Mouse (Mus musculus): Measurements from ENCODE around the gene Mrap.

DNA sequence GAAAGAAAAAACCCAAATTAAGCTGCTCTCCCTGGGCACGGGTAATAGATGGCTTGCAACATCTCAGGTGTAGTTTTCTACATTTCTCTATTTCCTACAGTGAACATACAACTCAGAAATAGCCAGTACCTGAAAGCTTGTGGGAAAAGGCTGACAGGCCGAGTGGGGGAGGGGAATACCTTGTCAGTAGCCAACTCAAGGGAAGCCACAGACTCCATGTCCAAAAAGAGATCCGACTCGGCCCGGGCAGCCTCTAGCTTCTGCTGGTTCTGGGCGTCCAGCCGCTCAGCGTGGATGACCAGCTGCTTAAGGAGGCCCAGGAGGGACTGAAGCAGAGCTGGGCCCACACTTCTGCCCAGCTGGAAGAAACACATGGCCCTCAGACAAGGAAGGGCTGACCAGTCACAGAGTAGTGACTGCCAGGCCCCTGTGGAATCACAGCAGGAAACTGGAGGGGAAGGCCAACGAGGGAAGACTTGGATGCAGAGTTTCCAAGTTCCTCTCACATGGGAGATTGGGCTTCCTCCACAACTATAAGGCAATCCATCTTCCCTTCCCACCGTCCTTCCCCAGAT lies 38.0 kb downstream of the Mrap start:
- no peak for TF ChIP-seq CTCF (conservative IDR thresholded peaks at IDR 0.05; ENCODE audit: insufficient read depth, insufficient read length, low read depth, low read length)
- no peak for TF ChIP-seq POLR2A (IDR thresholded peaks at IDR 0.05; ENCODE audit: low read depth, low read length)

Measured in kidney, adult 2 months (tissue).